Mouse (Mus musculus) naive thymus-derived CD4-positive, alpha-beta T cell, adult 2 months (primary cell): ENCODE measurements at regions not wholly inside any gene's neighbourhood (a gene's known extent, or its start where the extent isn't known, plus 50 kb on each side); places are given as distances from the start of the nearest gene placed in this dataset.

Experiments used
- DNase-seq: peaks from one replicate; pipeline ENCODE4 v3.0.0-alpha.2; 2011; ENCODE audit warnings: low read depth

GRCm38 (mm10) chr17:49219512-49220197, 208.5 kb upstream of the Mocs1 start:
- no peak for DNase-seq

GRCm38 (mm10) chr17:49223212-49223611, 204.9 kb upstream of the Mocs1 start:
- no peak for DNase-seq

GRCm38 (mm10) chr17:49223651-49224050, 204.5 kb upstream of the Mocs1 start:
- DNase-seq, result no peak

- DNase-seq, result no peak
These were observed 202.7 kb upstream of the Mocs1 start for GRCm38 (mm10) chr17:49225255-49226015.

- DNase-seq, result no peak
These were observed 202.2 kb upstream of the Mocs1 start for GRCm38 (mm10) chr17:49226016-49226400.

- DNase-seq, result no peak
These were observed 196.9 kb upstream of the Mocs1 start for GRCm38 (mm10) chr17:49231287-49231686.

GRCm38 (mm10) chr17:49240097-49240496, 188.1 kb upstream of the Mocs1 start:
- DNase-seq, result no peak

- no peak for DNase-seq
These were observed 184.7 kb upstream of the Mocs1 start for GRCm38 (mm10) chr17:49243419-49243818.

GRCm38 (mm10) chr17:49245013-49245412, 183.1 kb upstream of the Mocs1 start:
- no peak for DNase-seq

GRCm38 (mm10) chr17:49247215-49247614, 180.9 kb upstream of the Mocs1 start:
- DNase-seq, result no peak

GRCm38 (mm10) chr17:49250726-49251537, 177.2 kb upstream of the Mocs1 start:
- no peak for DNase-seq

GRCm38 (mm10) chr17:49252271-49252670, 175.9 kb upstream of the Mocs1 start:
- no peak for DNase-seq

- DNase-seq, result no peak
These were observed 169.7 kb upstream of the Mocs1 start for GRCm38 (mm10) chr17:49258496-49258895.

GRCm38 (mm10) chr17:49262394-49262793, 165.8 kb upstream of the Mocs1 start:
- no peak for DNase-seq

- peak; percentile 2 for DNase-seq
These were observed 161.8 kb upstream of the Mocs1 start for GRCm38 (mm10) chr17:49266343-49266742.

GRCm38 (mm10) chr17:49269943-49270342, 158.2 kb upstream of the Mocs1 start:
- DNase-seq, result no peak

GRCm38 (mm10) chr17:49272661-49273448, 155.3 kb upstream of the Mocs1 start:
- DNase-seq, result no peak

GRCm38 (mm10) chr17:49274936-49275335, 153.2 kb upstream of the Mocs1 start:
- DNase-seq, result no peak

GRCm38 (mm10) chr17:49275421-49275820, 152.7 kb upstream of the Mocs1 start:
- no peak for DNase-seq

GRCm38 (mm10) chr17:49275916-49276315, 152.2 kb upstream of the Mocs1 start:
- no peak for DNase-seq

- no peak for DNase-seq
These were observed 149.6 kb upstream of the Mocs1 start for GRCm38 (mm10) chr17:49278541-49278940.
